Mouse (Mus musculus) granulocyte monocyte progenitor cell, adult 5-6 weeks (primary cell): ENCODE measurements at regions not wholly inside any gene's neighbourhood (a gene's known extent, or its start where the extent isn't known, plus 50 kb on each side); places are given as distances from the start of the nearest gene placed in this dataset.
A peak's percentile ranks its signal among the peaks of the same experiment; 100 is the strongest.

Experiments
- ATAC-seq: replicated peaks from 2 replicates; pipeline ENCODE4 v1.8.0; 2016; ENCODE audit warnings: mild to moderate bottlenecking, moderate TSS enrichment, inconsistent platforms; ENCODE audit not compliant: poor library complexity, severe bottlenecking

DNA sequence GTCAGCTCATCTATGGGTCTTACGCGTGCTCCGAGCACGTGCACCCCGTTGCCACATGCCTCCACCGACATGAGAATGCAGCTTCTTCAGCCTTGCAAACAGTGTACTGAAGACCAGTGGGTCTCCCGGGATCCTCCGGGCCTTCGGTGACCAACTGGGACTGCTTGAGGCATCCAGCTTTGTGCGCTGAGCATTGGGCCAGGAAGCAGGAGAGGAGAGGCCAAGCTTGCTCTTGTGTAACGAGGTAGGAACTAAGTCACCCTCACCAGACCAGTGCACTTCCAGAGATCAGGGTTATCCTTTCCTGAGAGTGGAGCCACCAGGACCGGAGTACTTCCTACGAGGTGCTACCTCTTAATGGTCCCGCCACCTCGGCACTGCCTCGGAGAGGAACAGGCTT is 154.6 kb upstream of the Haao start:
- ATAC-seq: no peak

GRCm38 (mm10) chr17:84000115-84000514 is 152.4 kb upstream of the Haao start:
- no peak for ATAC-seq

- 0 out of 2 replicates have a peak, but pooled peaks have one; percentile 7 for ATAC-seq
Measured at GRCm38 (mm10) chr17:83998972-83999545, 151.3 kb upstream of the Haao start.

DNA sequence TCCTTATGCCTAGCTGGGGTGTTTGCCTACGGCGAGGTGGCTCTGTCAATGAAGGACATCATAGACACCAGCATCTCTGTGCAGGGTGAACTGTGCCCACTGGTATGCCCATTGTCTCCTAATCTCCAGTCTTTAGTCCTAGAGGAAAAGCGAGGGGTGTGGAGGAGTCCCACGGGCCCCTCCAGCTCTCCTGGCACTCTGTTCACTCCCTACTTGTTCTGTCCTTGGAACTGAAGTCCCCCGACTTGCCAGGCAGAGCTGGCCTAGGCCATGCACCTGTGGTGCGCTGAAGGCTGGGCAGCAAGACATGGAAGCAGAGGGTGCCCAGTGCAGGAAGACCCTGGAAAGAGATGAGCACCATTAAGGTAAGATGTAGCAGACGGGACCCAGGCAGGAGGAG is 150.6 kb upstream of the Haao start:
- ATAC-seq: 0 out of 2 replicates have a peak, but pooled peaks have one; percentile 4

GRCm38 (mm10) chr17:83997778-83998177 is 150.0 kb upstream of the Haao start:
- peak; percentile 77 for ATAC-seq

DNA sequence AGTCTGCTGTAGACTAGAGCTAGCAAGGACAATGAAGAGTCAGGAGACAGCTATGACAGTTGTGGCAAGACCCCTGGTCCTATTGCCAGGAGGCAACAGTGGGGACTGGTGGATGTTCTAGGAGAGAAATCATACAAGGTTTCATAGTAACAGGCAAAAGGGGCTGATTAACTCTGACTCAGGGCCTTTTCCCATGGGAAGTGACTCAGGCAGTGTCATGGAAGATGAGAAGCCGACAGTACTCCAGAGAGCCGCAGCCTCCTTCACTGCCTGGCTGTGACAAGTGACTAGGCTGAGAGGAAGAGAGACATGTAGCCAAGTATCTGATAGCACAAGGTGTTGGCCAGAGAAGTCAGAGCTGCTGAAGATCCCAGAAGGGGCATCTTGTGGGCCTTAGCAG is 145.3 kb upstream of the Haao start:
- no peak for ATAC-seq

DNA sequence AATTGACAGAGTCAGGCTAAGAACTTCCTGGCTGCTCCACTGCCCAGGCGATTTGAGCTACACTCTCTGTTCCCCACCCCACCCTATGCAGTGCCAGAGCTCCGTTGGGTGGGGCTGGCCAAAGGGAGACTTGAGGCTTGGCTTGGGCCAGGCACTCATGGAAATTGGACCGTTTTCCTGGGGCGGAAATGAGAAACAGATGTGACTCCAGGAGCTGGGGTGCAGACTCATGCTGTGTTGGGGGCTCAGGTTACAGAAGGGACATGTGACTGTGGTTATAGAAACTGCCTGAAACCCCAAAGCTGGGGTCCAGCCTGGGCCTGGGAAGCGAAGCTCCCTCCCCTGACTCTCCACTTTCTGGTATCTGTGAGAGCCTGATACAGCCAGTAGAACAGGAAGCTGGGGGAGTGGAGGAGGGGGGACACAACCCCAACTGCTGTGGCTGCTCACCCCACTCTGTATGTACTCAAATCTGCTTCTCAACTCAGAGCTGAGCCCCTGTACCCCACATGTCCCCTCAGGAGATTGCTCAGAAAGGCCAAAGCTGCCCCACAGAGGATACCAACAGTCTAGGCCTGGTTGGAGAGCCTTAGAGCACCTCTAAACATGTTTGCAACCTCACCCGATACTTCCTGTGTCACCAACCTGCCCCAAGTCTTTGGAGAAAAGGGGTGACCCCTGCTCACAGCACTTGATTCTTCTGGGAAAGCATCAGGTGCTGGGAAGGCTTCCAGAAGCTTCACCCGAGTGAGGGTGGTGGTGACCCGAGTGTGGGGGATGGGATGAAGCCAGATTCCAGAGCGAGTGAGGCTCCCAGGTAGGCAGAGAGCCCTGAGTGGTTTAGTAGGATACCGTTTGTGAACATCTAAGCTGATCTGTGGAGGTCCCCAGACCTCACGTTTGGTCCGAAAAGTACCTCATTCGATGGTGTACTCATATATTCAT is 142.9 kb upstream of the Haao start:
- peak; percentile 82 for ATAC-seq

DNA sequence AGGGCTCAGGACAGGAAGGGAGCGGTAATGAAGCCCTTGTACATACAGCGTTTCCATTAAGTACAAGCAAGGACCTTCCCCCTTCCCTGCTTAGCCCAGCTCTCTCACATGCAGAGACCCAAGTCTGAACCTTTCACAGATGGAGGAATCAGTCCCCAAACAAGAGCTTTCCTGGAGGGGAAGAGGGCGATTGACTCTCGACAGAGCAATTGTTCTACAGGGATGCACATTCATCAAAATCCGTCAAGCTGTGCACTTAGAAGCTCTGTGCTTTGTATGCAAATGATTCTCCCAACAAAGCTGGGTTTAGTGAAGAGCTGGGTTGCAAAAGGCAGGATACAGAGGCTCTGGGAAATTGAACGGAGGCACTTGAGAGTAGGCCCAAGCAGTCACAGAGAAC is 141.1 kb upstream of the Haao start:
- no peak for ATAC-seq

- no peak for ATAC-seq
Measured at GRCm38 (mm10) chr17:83988165-83988564, 140.4 kb upstream of the Haao start.

DNA sequence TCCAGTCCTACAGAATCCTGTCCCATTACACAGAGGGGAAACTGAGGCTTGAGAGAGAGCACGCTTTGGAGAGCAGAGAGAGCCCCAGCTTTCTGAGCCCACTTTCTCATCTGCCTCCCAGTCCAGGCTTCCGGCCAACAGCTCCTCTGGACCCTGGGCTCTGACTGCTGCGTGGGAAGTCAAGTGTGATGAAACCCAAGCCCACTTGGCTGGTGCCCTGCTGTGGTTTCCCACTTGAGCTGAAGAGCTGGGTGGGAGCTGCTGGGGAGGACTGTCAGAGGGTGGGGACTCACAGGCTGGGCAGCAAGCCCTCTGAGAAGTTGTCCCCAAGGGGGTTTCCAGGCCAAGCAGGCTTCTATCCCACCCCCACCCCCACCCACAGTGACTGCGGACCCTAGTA is 139.9 kb upstream of the Haao start:
- peak; percentile 41 for ATAC-seq

- ATAC-seq: no peak
Measured at GRCm38 (mm10) chr17:83985916-83986578, 138.3 kb upstream of the Haao start.

DNA sequence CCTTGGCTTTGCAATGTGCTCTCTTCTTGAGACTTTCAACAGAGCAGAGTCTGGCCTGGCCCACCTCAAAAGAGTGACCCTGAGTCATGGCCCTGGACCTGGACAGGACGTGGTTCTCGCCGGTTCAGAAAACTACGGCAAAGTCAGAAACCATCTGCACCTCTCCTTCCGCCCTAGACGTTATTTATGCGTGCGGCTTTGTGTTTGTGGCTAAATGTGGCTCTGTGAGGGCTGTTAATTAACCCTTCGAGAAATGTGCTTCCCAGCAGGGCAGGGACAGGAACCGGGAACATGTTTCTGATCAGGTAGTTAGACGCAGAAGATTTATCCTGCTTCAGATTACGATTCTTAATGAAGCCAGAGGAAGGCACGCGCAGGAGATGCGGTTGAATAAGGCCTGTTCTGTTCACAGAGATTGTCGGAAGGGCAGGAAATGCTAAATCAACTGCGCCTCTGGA is 137.6 kb upstream of the Haao start:
- peak; percentile 39 for ATAC-seq

- ATAC-seq: no peak
Measured at GRCm38 (mm10) chr17:83983837-83984388, 136.2 kb upstream of the Haao start.

- peak; percentile 54 for ATAC-seq
Measured at GRCm38 (mm10) chr17:83983070-83983836, 135.5 kb upstream of the Haao start.

DNA sequence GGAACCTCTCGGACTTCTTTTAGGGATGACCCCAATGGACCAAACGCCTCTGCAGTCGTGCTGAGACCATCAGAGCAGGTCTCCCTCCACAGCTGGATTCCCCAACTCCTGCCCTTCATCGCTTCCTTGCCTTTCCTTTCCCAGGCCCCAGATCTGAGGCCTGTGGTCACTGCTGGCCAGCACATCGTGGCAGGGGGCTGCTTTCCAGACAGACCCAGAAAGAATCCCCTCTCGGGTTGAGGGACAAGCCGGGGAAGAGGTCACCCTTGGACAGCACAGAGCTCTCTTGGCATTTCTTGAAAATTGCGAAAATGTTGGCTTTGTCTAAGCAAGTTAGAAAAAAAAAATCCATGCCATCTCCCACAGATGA is 134.9 kb upstream of the Haao start:
- ATAC-seq: no peak

GRCm38 (mm10) chr17:83978858-83979470 is 131.2 kb upstream of the Haao start:
- no peak for ATAC-seq

DNA sequence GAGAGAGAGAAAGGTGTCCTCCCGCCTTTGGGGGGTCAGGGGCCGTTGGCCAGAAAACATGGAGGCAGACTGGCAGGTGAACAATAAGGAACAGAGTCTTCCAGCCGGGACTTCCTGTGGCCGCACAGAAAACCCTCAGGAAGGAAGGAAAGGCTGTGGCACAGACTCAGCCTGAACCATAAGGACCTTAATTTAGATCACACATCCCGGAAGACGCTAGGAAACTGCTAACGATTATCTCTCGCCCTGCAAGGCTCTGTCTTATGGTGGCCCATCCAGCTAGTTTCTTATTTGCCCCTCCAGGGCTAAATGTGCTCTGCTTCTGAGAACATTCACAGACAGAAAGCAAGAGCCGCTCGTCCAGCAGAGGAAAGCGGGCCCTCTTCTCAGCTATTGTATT is 130.0 kb upstream of the Haao start:
- ATAC-seq: no peak

DNA sequence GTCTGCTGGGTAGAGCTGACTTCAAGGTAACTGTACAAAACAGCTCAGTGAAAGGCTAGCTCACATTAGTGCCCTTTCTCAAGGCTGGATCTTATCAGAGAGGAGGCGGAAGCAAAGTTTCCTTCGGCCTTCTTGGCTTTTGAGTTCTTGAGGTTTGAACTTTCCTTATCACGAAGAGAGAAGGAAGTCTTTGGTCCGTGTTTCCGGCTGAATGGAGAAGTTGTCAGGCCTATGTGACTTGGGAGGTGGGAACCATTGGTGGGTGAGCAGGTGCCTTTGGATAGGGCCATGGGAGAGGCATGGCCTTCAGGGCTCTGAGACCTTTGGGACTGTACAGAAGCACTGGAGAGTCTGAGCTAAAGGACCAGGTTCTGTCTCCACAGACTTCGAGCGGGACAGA is 128.1 kb upstream of the Haao start:
- ATAC-seq: peak; percentile 59

DNA sequence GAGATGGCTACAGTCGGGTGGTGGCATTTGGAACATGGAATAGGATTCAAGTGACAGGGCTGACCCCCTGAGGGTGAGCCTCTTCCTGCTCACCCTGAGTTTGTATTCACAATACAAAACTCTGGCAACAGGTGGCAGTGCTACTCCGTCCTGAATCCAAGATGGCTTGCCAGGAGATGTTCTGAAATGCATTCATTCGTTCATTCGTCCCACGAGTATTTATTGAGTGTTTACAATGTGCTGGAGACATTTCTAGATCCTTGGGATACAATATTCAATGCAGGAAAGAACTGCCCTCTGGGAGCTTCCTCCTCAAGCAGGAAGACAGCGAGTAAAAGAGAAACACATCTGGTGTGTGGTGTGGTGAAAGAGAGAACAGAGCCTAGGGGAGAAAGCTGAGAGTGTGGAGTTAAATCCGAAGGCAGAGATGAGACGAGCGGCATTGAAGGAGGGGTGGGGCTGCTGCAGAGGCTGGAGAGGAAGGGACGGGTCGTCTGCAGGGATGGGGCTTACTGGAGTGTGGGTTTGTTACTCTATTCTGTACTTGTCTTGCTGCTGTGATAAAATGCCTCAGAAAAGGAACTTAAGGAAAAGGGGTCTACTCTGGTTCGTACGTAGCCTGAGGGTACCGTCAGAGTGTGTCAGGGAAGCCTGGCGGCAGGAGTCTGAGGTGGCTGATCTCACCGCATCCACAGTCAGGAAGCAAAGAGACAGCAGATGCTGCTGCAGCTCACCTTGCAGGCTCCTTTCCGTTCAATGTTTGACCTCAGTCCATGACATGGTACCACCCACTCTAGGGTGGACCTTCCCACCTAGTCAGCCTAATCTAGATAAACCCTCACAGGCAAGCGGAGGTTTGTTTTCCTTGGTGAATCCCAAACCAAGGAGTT is 125.9 kb upstream of the Haao start:
- peak; percentile 58 for ATAC-seq
